In genomic region chr8:84778638-84779380, GRCm38 (mm10) we compare ENCODE assay signal across 12 mouse cellular contexts. TPM values are rescaled to one million over a fixed set of nuclear protein-coding genes. Genes with fewer than 3 reads are reported as not detected.
DNase-seq lines count a peak whose midpoint lies in the region; ATAC-seq and TF ChIP-seq lines count a peak whose summit lies in the region.
"Had no signal": no experiment of that assay in that cellular context is flagged by ENCODE, and none has a peak within 500 bp of the region (broad histone marks: within the 10 kb centered on the region; RNA-seq: fewer than 3 reads in every experiment).

No protein-coding gene starts in this region.

- no peak for TF ChIP-seq CTCF in gastrocnemius, adult 2 months (IDR thresholded peaks at IDR 0.05)

- WGBS in embryonic facial prominence, embryonic 13.5 days: 11% methylated on average over 11 of the region's 11 CpGs
- 20% methylated on average over 11 of the region's 11 CpGs for WGBS in limb, embryonic 15.5 days

- peaks cover 89% of the 10 kb centered on the region for H3K27me3 ChIP-seq in embryonic facial prominence, embryonic 13.5 days
- peaks cover 6% of the 10 kb centered on the region; the same call in 1 of the 2 replicates for H3K27me3 ChIP-seq in limb, embryonic 15.5 days

- no peak for ATAC-seq in embryonic facial prominence, embryonic 13.5 days (ENCODE audit: insufficient number of reproducible peaks, insufficient read depth, low FRiP score, low TSS enrichment, low read depth)
- no peak for ATAC-seq in limb, embryonic 15.5 days (ENCODE audit: insufficient number of reproducible peaks, low FRiP score, low TSS enrichment, low read depth)

- peak overlapping the region; percentile 96 for H3K27ac ChIP-seq in gastrocnemius, adult 2 months
- no peak overlapping the region for H3K27ac ChIP-seq in embryonic facial prominence, embryonic 13.5 days
- H3K27ac ChIP-seq in limb, embryonic 15.5 days: peak overlapping the region; percentile 83
- H3K27ac ChIP-seq: heart, embryonic 13.5 days had no signal

- no peaks in the 10 kb centered on the region for H3K9me3 ChIP-seq in embryonic facial prominence, embryonic 13.5 days
- H3K9me3 ChIP-seq in limb, embryonic 15.5 days: no peaks in the 10 kb centered on the region
- H3K9me3 ChIP-seq: heart, embryonic 13.5 days had no signal

- peaks cover 77% of the 10 kb centered on the region for H3K4me1 ChIP-seq in embryonic facial prominence, embryonic 13.5 days
- H3K4me1 ChIP-seq in limb, embryonic 15.5 days: peaks cover 91% of the 10 kb centered on the region

- peak overlapping the region; percentile 53 for H3K4me3 ChIP-seq in gastrocnemius, adult 2 months
- no peak overlapping the region for H3K4me3 ChIP-seq in embryonic facial prominence, embryonic 13.5 days
- H3K4me3 ChIP-seq in limb, embryonic 15.5 days: no peak overlapping the region

- H3K9ac ChIP-seq in embryonic facial prominence, embryonic 13.5 days: no peak overlapping the region
- H3K9ac ChIP-seq in limb, embryonic 15.5 days: peak overlapping the region; percentile 8; the same call in 1 of the 2 replicates

- peak; percentile 37 for DNase-seq in gastrocnemius, adult 2 months
- DNase-seq in gastrocnemius, postnatal 25 days: no peak
- DNase-seq in Muller cell, postnatal 12 days (ENCODE audit: inconsistent ontology term): peak; percentile 57
- no peak for DNase-seq in urinary bladder, postnatal 14 days (ENCODE audit: low spot score)
- no peak for DNase-seq in adrenal gland, adult 2 months
- DNase-seq in right cerebral cortex, postnatal 4 days: no peak
- DNase-seq: kidney, adult 2 months; thymus, postnatal 14 days had no signal

- H3K36me3 ChIP-seq in embryonic facial prominence, embryonic 13.5 days: no peaks in the 10 kb centered on the region
- no peaks in the 10 kb centered on the region for H3K36me3 ChIP-seq in limb, embryonic 15.5 days
- H3K36me3 ChIP-seq: heart, embryonic 13.5 days had no signal

- peak overlapping the region; percentile 22; the same call in 1 of the 2 replicates for H3K4me2 ChIP-seq in embryonic facial prominence, embryonic 13.5 days
- peak overlapping the region; percentile 34 for H3K4me2 ChIP-seq in limb, embryonic 15.5 days
- H3K4me2 ChIP-seq: heart, embryonic 13.5 days had no signal

- intact Hi-C loops in gastrocnemius, adult 2 months (cut with DNase I): no loop called here

RNA-seq across cellular contexts. Expression of gene Nfix, which starts 21.3 kb away (rescaled TPM):
- 100 to 1,000 TPM; 465 to 558 TPM for total RNA-seq in gastrocnemius, adult 2 months (2021)
- total RNA-seq in gastrocnemius, postnatal 25 days (2021): 100 to 1,000 TPM; 447 to 529 TPM
- polyA plus RNA-seq in embryonic facial prominence, embryonic 13.5 days (2015; fragmentation: Nextera tagmentation; extraction: Ambion mirVana): 37.0 and 42.9 TPM in 2 replicates
- 87.0 and 100 TPM in 2 replicates for polyA plus RNA-seq in limb, embryonic 15.5 days (2015; fragmentation: Nextera tagmentation; extraction: Ambion mirVana)
- total RNA-seq in adrenal gland, adult 2 months (2021): 100 to 1,000 TPM in 1 of 2 experiments, 10 to 100 TPM in 1; 91.3 to 113 TPM
- 47.0 and 59.9 TPM in 2 replicates for polyA plus RNA-seq in adrenal gland, adult 2 months (2012; rRNA removed)

RNA-seq across cellular contexts. Expression of gene Dand5, which starts 43.8 kb away (rescaled TPM):
- total RNA-seq in gastrocnemius, adult 2 months (2021): 10 to 100 TPM; 10.2 to 14.3 TPM
- 1 to 10 TPM; 9.5 to 9.6 TPM for total RNA-seq in gastrocnemius, postnatal 25 days (2021)
- 7.0 TPM in 2 replicates for polyA plus RNA-seq in embryonic facial prominence, embryonic 13.5 days (2015; fragmentation: Nextera tagmentation; extraction: Ambion mirVana)
- polyA plus RNA-seq in limb, embryonic 15.5 days (2015; fragmentation: Nextera tagmentation; extraction: Ambion mirVana): 7.5 and 8.0 TPM in 2 replicates
- total RNA-seq in adrenal gland, adult 2 months (2021): 10 to 100 TPM; 11.5 to 12.2 TPM
- polyA plus RNA-seq in adrenal gland, adult 2 months (2012; rRNA removed): 5.1 and 7.0 TPM in 2 replicates

RNA-seq across cellular contexts. Expression of gene Gadd45gip1, which starts 52.5 kb away (rescaled TPM):
- 10 to 100 TPM; 16.2 to 30.4 TPM for total RNA-seq in gastrocnemius, adult 2 months (2021)
- total RNA-seq in gastrocnemius, postnatal 25 days (2021): 10 to 100 TPM; 20.5 to 22.6 TPM
- polyA plus RNA-seq in embryonic facial prominence, embryonic 13.5 days (2015; fragmentation: Nextera tagmentation; extraction: Ambion mirVana): 45.6 and 48.2 TPM in 2 replicates
- 44.7 and 45.6 TPM in 2 replicates for polyA plus RNA-seq in limb, embryonic 15.5 days (2015; fragmentation: Nextera tagmentation; extraction: Ambion mirVana)
- total RNA-seq in adrenal gland, adult 2 months (2021): 10 to 100 TPM; 72.6 to 74.9 TPM
- 141 and 196 TPM in 2 replicates for polyA plus RNA-seq in adrenal gland, adult 2 months (2012; rRNA removed)

RNA-seq across cellular contexts. Expression of gene G430095P16Rik, which starts 56.0 kb away (rescaled TPM):
- under 1 TPM; 0.36 to 0.78 TPM for total RNA-seq in gastrocnemius, adult 2 months (2021)
- under 1 TPM; 0.54 to 0.67 TPM for total RNA-seq in gastrocnemius, postnatal 25 days (2021)
- 6.1 and 6.2 TPM in 2 replicates for polyA plus RNA-seq in embryonic facial prominence, embryonic 13.5 days (2015; fragmentation: Nextera tagmentation; extraction: Ambion mirVana)
- polyA plus RNA-seq in limb, embryonic 15.5 days (2015; fragmentation: Nextera tagmentation; extraction: Ambion mirVana): 3.8 and 5.5 TPM in 2 replicates
- total RNA-seq in adrenal gland, adult 2 months (2021): under 1 TPM in 1 of 2 experiments, not detected in 1; 0.59 TPM
- 0.26 and 0.76 TPM in 2 replicates for polyA plus RNA-seq in adrenal gland, adult 2 months (2012; rRNA removed)
- total RNA-seq: layer of hippocampus, postnatal 14 days had no signal

Comparison
In these comparisons a context has a peak if more than half of its experiments do, and no peak if none do; other contexts are left out.
1. DNase-seq: peak in gastrocnemius, adult 2 months (single experiment) and Muller cell, postnatal 12 days (single experiment); none in gastrocnemius, postnatal 25 days (single experiment), urinary bladder, postnatal 14 days (single experiment), adrenal gland, adult 2 months (single experiment) and right cerebral cortex, postnatal 4 days (single experiment).